In genomic region chr8:108880101-108880500, GRCm38 (mm10) we compare ENCODE assay signal across 27 mouse cellular contexts.
DNase-seq lines count a peak whose midpoint lies in the region; ATAC-seq and TF ChIP-seq lines count a peak whose summit lies in the region.
"Had no signal": no experiment of that assay in that cellular context is flagged by ENCODE, and none has a peak within 500 bp of the region (broad histone marks: within the 10 kb centered on the region; RNA-seq: fewer than 3 reads in every experiment).

No protein-coding gene starts in this region.

- H3K27me3 ChIP-seq in midbrain, embryonic 16.5 days (ENCODE audit: control insufficient read depth, insufficient read depth, low read depth, low read length) = no peaks in the 10 kb centered on the region
- H3K27me3 ChIP-seq in midbrain, embryonic 10.5 days (ENCODE audit: low read depth, poor library complexity, severe bottlenecking) = no peaks in the 10 kb centered on the region
- H3K27me3 ChIP-seq in hindbrain, postnatal 0 days (ENCODE audit: insufficient read depth, low read length) = no peaks in the 10 kb centered on the region
- H3K27me3 ChIP-seq: CH12.LX; embryonic facial prominence, embryonic 13.5 days; embryonic facial prominence, embryonic 15.5 days; Patski had no signal

- no peaks in the 10 kb centered on the region for H3K36me3 ChIP-seq in midbrain, embryonic 16.5 days (ENCODE audit: control insufficient read depth, insufficient read depth, low read length)
- H3K36me3 ChIP-seq in midbrain, embryonic 10.5 days = peaks cover 51% of the 10 kb centered on the region
- no peaks in the 10 kb centered on the region for H3K36me3 ChIP-seq in hindbrain, postnatal 0 days (ENCODE audit: insufficient read depth, low read length)
- H3K36me3 ChIP-seq: embryonic facial prominence, embryonic 15.5 days; forebrain, embryonic 12.5 days; G1E had no signal

- no peak overlapping the region for H3K4me2 ChIP-seq in midbrain, embryonic 16.5 days (ENCODE audit: low read length)
- H3K4me2 ChIP-seq in hindbrain, postnatal 0 days (ENCODE audit: low read depth, low read length) = no peak overlapping the region
- H3K4me2 ChIP-seq: embryonic facial prominence, embryonic 13.5 days; embryonic facial prominence, embryonic 15.5 days; forebrain, embryonic 12.5 days had no signal

- H3K9me3 ChIP-seq in midbrain, embryonic 16.5 days (replicated peaks; ENCODE audit: control insufficient read depth, low read length, poor library complexity, severe bottlenecking) = no peaks in the 10 kb centered on the region
- H3K9me3 ChIP-seq in midbrain, embryonic 10.5 days (replicated peaks) = no peaks in the 10 kb centered on the region
- no peaks in the 10 kb centered on the region for H3K9me3 ChIP-seq in hindbrain, postnatal 0 days (ENCODE audit: low read length)
- H3K9me3 ChIP-seq: embryonic facial prominence, embryonic 13.5 days; embryonic facial prominence, embryonic 15.5 days; forebrain, embryonic 10.5 days; forebrain, embryonic 12.5 days had no signal

- DNase-seq in midbrain, embryonic 10.5 days (ENCODE audit: low spot score) = no peak
- DNase-seq in CD8-positive naive resting alpha-beta T cell, adult 2 months (ENCODE audit: low read depth in 2 of 2, low spot score in 2 of 2) = peak; percentile 40 to 54
- DNase-seq in T-cell, adult 2 months (ENCODE audit: low spot score) = peak; percentile 53
- DNase-seq in left cerebral cortex, adult 9 months (ENCODE audit: low spot score in 2 of 2) = no peak
- DNase-seq in hindbrain, postnatal 0 days (ENCODE audit: low spot score) = no peak
- DNase-seq: adrenal gland, adult 2 months; adrenal gland, postnatal 10 days; adrenal gland, postnatal 25 days; cerebellum, adult 11 months; cerebellum, adult 18-20 months; cerebellum, adult 8-10 months; cerebellum, adult 9-11 months; cerebellum, postnatal 14 days; cerebellum, postnatal 36 days; embryo, embryonic 11 days had no signal

- H3K27ac ChIP-seq in midbrain, embryonic 16.5 days (ENCODE audit: low read length) = 0 out of 2 replicates have a peak overlapping the region, but pooled peaks have one; percentile 26
- no peak overlapping the region for H3K27ac ChIP-seq in midbrain, embryonic 10.5 days (replicated peaks)
- H3K27ac ChIP-seq in hindbrain, postnatal 0 days = no peak overlapping the region
- H3K27ac ChIP-seq: embryonic facial prominence, embryonic 13.5 days; embryonic facial prominence, embryonic 15.5 days; forebrain, embryonic 10.5 days had no signal

- no peak overlapping the region for H3K4me3 ChIP-seq in midbrain, embryonic 16.5 days (ENCODE audit: low read depth, low read length)
- no peak overlapping the region for H3K4me3 ChIP-seq in midbrain, embryonic 10.5 days
- no peak overlapping the region for H3K4me3 ChIP-seq in hindbrain, postnatal 0 days (ENCODE audit: low read length)
- H3K4me3 ChIP-seq: embryonic facial prominence, embryonic 13.5 days; embryonic facial prominence, embryonic 15.5 days; erythroblast, embryonic 14.5 days; forebrain, embryonic 10.5 days; forebrain, embryonic 12.5 days had no signal

- H3K9ac ChIP-seq in midbrain, embryonic 16.5 days (ENCODE audit: low read depth, low read length) = no peak overlapping the region
- H3K9ac ChIP-seq in hindbrain, postnatal 0 days (replicated peaks; ENCODE audit: low read length) = no peak overlapping the region
- H3K9ac ChIP-seq: embryonic facial prominence, embryonic 13.5 days; embryonic facial prominence, embryonic 15.5 days; forebrain, embryonic 12.5 days had no signal

- no peak for TF ChIP-seq CTCF in hindbrain, postnatal 0 days (IDR thresholded peaks at IDR 0.05; ENCODE audit: low read depth)

- no peak for ATAC-seq in midbrain, embryonic 16.5 days
- ATAC-seq in neutrophil, adult 5-6 weeks (ENCODE audit: extremely low read depth, insufficient number of reproducible peaks, low FRiP score, poor library complexity, severe bottlenecking) = peak; percentile 17; the same call in 1 of the 2 replicates
- no peak for ATAC-seq in hindbrain, postnatal 0 days
- ATAC-seq: forebrain, embryonic 14.5 days; forebrain, embryonic 16.5 days; Patski had no signal

- 95% methylated on average over 6 of the region's 6 CpGs for WGBS in midbrain, embryonic 16.5 days
- 94% methylated on average over 6 of the region's 6 CpGs for WGBS in midbrain, embryonic 10.5 days
- 93% methylated on average over 6 of the region's 6 CpGs for WGBS in hindbrain, postnatal 0 days

- H3K4me1 ChIP-seq in midbrain, embryonic 16.5 days (ENCODE audit: control insufficient read depth, insufficient read depth, low read length) = peaks cover 9% of the 10 kb centered on the region
- H3K4me1 ChIP-seq in midbrain, embryonic 10.5 days = peaks cover 31% of the 10 kb centered on the region
- peaks cover 9% of the 10 kb centered on the region for H3K4me1 ChIP-seq in hindbrain, postnatal 0 days (ENCODE audit: insufficient read depth, low read length)

Comparison
In these comparisons a context has a peak if more than half of its experiments do, and no peak if none do; other contexts are left out.
1. DNase-seq: peak in CD8-positive naive resting alpha-beta T cell, adult 2 months (2 of 2) and T-cell, adult 2 months (single experiment); none in midbrain, embryonic 10.5 days (single experiment), left cerebral cortex, adult 9 months (0 of 2) and hindbrain, postnatal 0 days (single experiment).